Mouse (Mus musculus) forebrain, embryonic 11.5 days (tissue): ENCODE measurements around the gene Gsg1. TPM values are rescaled to one million over a fixed set of nuclear protein-coding genes. Genes with fewer than 3 reads are reported as not detected.

Source experiments
- ATAC-seq: fragments of 200-750 bp; cut with Nextera tagmentation; replicated peaks from 2 replicates; pipeline ENCODE4 v1.8.0; 2017; ENCODE audit warnings: moderate TSS enrichment; ENCODE audit not compliant: low FRiP score
- DNase-seq: peaks from one replicate; pipeline ENCODE4 v3.0.0-alpha.2; 2017; ENCODE audit warnings: low spot score
- H3K27ac ChIP-seq: fragments of 300-500 bp; sonication (generic); 2 replicates; pipeline ENCODE4 v1.5.1; 2014; ENCODE audit warnings: low read depth, low read length
- H3K27me3 ChIP-seq: fragments of 300-500 bp; sonication (generic); 2 replicates; pipeline ENCODE4 v1.6.1; 2014; ENCODE audit warnings: mild to moderate bottlenecking, low read length, mixed read lengths; ENCODE audit not compliant: control insufficient read depth, insufficient read depth
- H3K36me3 ChIP-seq: fragments of 300-500 bp; sonication (generic); 2 replicates; pipeline ENCODE4 v1.6.1; 2014; ENCODE audit warnings: mild to moderate bottlenecking, low read length, moderate library complexity, mixed read lengths; ENCODE audit not compliant: control insufficient read depth, insufficient read depth
- H3K4me1 ChIP-seq: fragments of 300-500 bp; sonication (generic); replicated peaks from 2 replicates; pipeline ENCODE4 v1.6.1; 2014; ENCODE audit warnings: low read length, mixed read lengths; ENCODE audit not compliant: control insufficient read depth, insufficient read depth
- H3K4me2 ChIP-seq: fragments of 300-500 bp; sonication (generic); 2 replicates; pipeline ENCODE4 v1.6.1; 2014; ENCODE audit warnings: low read depth, mild to moderate bottlenecking, low read length, moderate library complexity, mixed read lengths; ENCODE audit not compliant: severe bottlenecking
- H3K4me3 ChIP-seq: fragments of 300-500 bp; sonication (generic); 2 replicates; pipeline ENCODE4 v1.5.1; 2014; ENCODE audit warnings: low read depth, low read length
- H3K9ac ChIP-seq: fragments of 300-500 bp; sonication (generic); 2 replicates; pipeline ENCODE4 v1.6.1; 2014; ENCODE audit warnings: low read length
- H3K9me3 ChIP-seq: fragments of 300-500 bp; sonication (generic); 2 replicates; pipeline ENCODE4 v1.6.1; 2016; ENCODE audit warnings: low read length, mixed read lengths; ENCODE audit not compliant: control insufficient read depth
- WGBS: fragments of 180-500 bp; shearing (Covaris S2); extraction: QIAGEN DNeasy Blood & Tissue Kit; methylation state at CpG from one replicate; pipeline ENCODE4 v1.1.7; 2014; 5-methylcytosine and 5-hydroxymethylcytosine counted together
- polyA plus RNA-seq: library from polyadenylated mRNA; unstranded; fragments of >200 nt; fragmentation: Nextera tagmentation; extraction: Ambion mirVana; gene quantifications from 2 replicates; pipeline ENCODE4 v1.2.1, GENCODE M21; 2014

Gene Gsg1
- polyA plus RNA-seq, 1 experiment from 2014 or later: 0.99 TPM

- WGBS: 84% methylated on average over 7 of the region's 7 CpGs
- H3K27me3 ChIP-seq: no peaks in the 10 kb centered on the region
- no peak overlapping the region for H3K4me3 ChIP-seq
- H3K4me1 ChIP-seq: 0 out of 2 replicates have a peak, but pooled peaks cover 2% of the 10 kb centered on the region
- H3K9me3 ChIP-seq: no peaks in the 10 kb centered on the region
- no peak for ATAC-seq
- no peak overlapping the region for H3K4me2 ChIP-seq
- no peak overlapping the region for H3K9ac ChIP-seq
- no peak overlapping the region for H3K27ac ChIP-seq
- no peak for DNase-seq
- no peaks in the 10 kb centered on the region; the same call in 1 of the 2 replicates for H3K36me3 ChIP-seq
These were observed 43.0 kb downstream of the Gsg1 start for GRCm38 (mm10) chr6:135211169-135211568.

- ATAC-seq (0 out of 2 replicates have a peak, but pooled peaks have one; percentile 19), DNase-seq (no peak)
- no peaks in the 10 kb centered on the region for H3K27me3 ChIP-seq
- no peak overlapping the region for H3K4me2 ChIP-seq
- WGBS: 45% methylated on average over 8 of the region's 8 CpGs
- no peaks in the 10 kb centered on the region for H3K36me3 ChIP-seq
- no peaks in the 10 kb centered on the region for H3K9me3 ChIP-seq
- 0 out of 2 replicates have a peak, but pooled peaks cover 2% of the 10 kb centered on the region for H3K4me1 ChIP-seq
- H3K27ac ChIP-seq: no peak overlapping the region
- no peak overlapping the region for H3K9ac ChIP-seq
- H3K4me3 ChIP-seq: no peak overlapping the region
These were observed 47.2 kb downstream of the Gsg1 start for GRCm38 (mm10) chr6:135206909-135207308.

- Histone ChIP-seq H3K27ac (no peak overlapping the region), H3K4me1 (0 out of 2 replicates have a peak, but pooled peaks cover 2% of the 10 kb centered on the region), H3K4me2 (no peak overlapping the region), H3K4me3 (no peak overlapping the region), H3K36me3 (no peaks in the 10 kb centered on the region), H3K9me3 (no peaks in the 10 kb centered on the region), H3K9ac (no peak overlapping the region), H3K27me3 (no peaks in the 10 kb centered on the region)
- DNase-seq: no peak
- WGBS: 86% methylated on average over 4 of the region's 4 CpGs
- ATAC-seq: no peak
These were observed 48.3 kb downstream of the Gsg1 start for GRCm38 (mm10) chr6:135205802-135206201.

GRCm38 (mm10) chr6:135204869-135205268 is 49.3 kb downstream of the Gsg1 start:
- Histone ChIP-seq H3K4me2 (no peak overlapping the region), H3K4me1 (0 out of 2 replicates have a peak, but pooled peaks cover 2% of the 10 kb centered on the region), H3K27me3 (no peaks in the 10 kb centered on the region), H3K36me3 (no peaks in the 10 kb centered on the region), H3K9ac (no peak overlapping the region), H3K27ac (no peak overlapping the region), H3K4me3 (no peak overlapping the region), H3K9me3 (no peaks in the 10 kb centered on the region)
- WGBS: 77% methylated on average over 4 of the region's 4 CpGs
- ATAC-seq (no peak), DNase-seq (no peak)

GRCm38 (mm10) chr6:135203737-135204136 is 50.4 kb downstream of the Gsg1 start:
- no peak for ATAC-seq
- Histone ChIP-seq H3K4me3 (no peak overlapping the region), H3K9me3 (no peaks in the 10 kb centered on the region), H3K36me3 (no peaks in the 10 kb centered on the region), H3K27ac (no peak overlapping the region), H3K4me1 (0 out of 2 replicates have a peak, but pooled peaks cover 2% of the 10 kb centered on the region), H3K27me3 (no peaks in the 10 kb centered on the region), H3K9ac (no peak overlapping the region), H3K4me2 (no peak overlapping the region)
- no peak for DNase-seq
- 64% methylated on average over 6 of the region's 6 CpGs for WGBS

- DNase-seq (no peak), ATAC-seq (no peak)
- Histone ChIP-seq H3K27me3 (no peaks in the 10 kb centered on the region), H3K27ac (no peak overlapping the region), H3K9ac (no peak overlapping the region), H3K9me3 (no peaks in the 10 kb centered on the region), H3K4me3 (no peak overlapping the region), H3K4me1 (peaks cover 2% of the 10 kb centered on the region; the same call in 1 of the 2 replicates), H3K36me3 (no peaks in the 10 kb centered on the region), H3K4me2 (no peak overlapping the region)
- WGBS: 87% methylated on average over 6 of the region's 6 CpGs
These were observed 51.5 kb downstream of the Gsg1 start for GRCm38 (mm10) chr6:135202668-135203067.

- no peak for ATAC-seq
- no peak for DNase-seq
These were observed 53.8 kb downstream of the Gsg1 start for GRCm38 (mm10) chr6:135200122-135200957.

GRCm38 (mm10) chr6:135198726-135199125 is 55.4 kb downstream of the Gsg1 start:
- H3K4me1 ChIP-seq: no peaks in the 10 kb centered on the region; the same call in 1 of the 2 replicates
- DNase-seq (no peak), ATAC-seq (no peak)
- H3K27me3 ChIP-seq: no peaks in the 10 kb centered on the region
- WGBS: 42% methylated on average over 6 of the region's 6 CpGs
- no peak overlapping the region for H3K27ac ChIP-seq
- H3K36me3 ChIP-seq: no peaks in the 10 kb centered on the region
- H3K4me2 ChIP-seq: peak overlapping the region; percentile 89
- H3K4me3 ChIP-seq: peak overlapping the region; percentile 84; the same call in 1 of the 2 replicates
- no peaks in the 10 kb centered on the region for H3K9me3 ChIP-seq
- H3K9ac ChIP-seq: peak overlapping the region; percentile 89

More at GRCm38 (mm10) chr6:135200122-135200957, 53.8 kb downstream of the Gsg1 start:
- WGBS: 83% methylated on average over 16 of the region's 16 CpGs
- no peaks in the 10 kb centered on the region for H3K27me3 ChIP-seq
- H3K4me1 ChIP-seq: no peaks in the 10 kb centered on the region; the same call in 1 of the 2 replicates
- no peak overlapping the region for H3K9ac ChIP-seq
- no peaks in the 10 kb centered on the region for H3K9me3 ChIP-seq
- H3K27ac ChIP-seq: no peak overlapping the region
- no peak overlapping the region for H3K4me2 ChIP-seq
- no peaks in the 10 kb centered on the region for H3K36me3 ChIP-seq
- H3K4me3 ChIP-seq: no peak overlapping the region
